Mouse (Mus musculus): ENCODE data around the gene Per1. TPM values are rescaled to one million over a fixed set of nuclear protein-coding genes. Genes with fewer than 3 reads are reported as not detected.
A peak's percentile ranks its signal among the peaks of the same experiment; 100 is the strongest.

Gene Per1
- polyA plus RNA-seq, 1 experiment from 2014 or later = 30.0 TPM

DNA sequence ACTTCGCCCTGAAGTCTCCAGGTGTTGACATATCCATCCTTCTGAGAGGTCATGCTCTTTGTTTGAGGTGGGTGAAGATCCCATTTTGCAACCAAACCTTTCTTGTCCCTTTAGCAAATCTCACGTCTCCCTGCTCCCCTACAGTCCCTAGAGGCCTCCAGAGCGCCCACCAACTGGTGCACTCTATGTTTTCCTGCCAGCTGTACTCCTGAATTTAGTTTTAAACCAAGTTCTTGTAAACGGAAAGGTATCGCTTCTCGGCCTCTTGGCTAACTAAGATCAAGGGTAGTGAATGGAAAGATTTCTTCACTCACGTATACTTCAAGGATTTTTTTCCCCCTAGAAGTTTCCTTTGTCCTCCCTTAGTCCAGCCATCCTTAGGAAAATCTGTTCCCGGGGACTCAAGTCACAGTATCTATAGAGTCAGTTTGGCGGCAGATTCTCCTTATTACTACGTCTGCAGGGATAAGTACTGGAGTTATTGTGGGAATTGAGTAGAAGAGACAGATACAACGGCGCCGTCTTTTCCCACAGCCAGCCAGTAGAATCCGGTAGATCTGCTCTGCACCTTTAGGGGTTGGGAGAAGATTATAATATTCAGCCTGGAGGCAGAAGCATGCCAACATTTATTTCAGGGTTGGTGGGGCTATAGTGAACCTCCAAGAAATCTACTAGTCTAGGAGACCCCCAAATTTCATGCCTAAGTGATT is 24.6 kb downstream of the Per1 start:
- no peak for ATAC-seq
- TF ChIP-seq CTCF (IDR thresholded peaks at IDR 0.05) = no peak
- no peak for TF ChIP-seq EP300 (IDR thresholded peaks at IDR 0.05)
- no peak overlapping the region for H3K4me3 ChIP-seq (ENCODE audit: low read depth, low read length)
- WGBS = 50% methylated on average over 14 of the region's 14 CpGs
- H3K9ac ChIP-seq (replicated peaks; ENCODE audit: low read depth) = no peak overlapping the region
- no peak overlapping the region for H3K27ac ChIP-seq (ENCODE audit: low read length)
- H3K9me3 ChIP-seq (ENCODE audit: low read length) = no peaks in the 10 kb centered on the region
- H3K4me2 ChIP-seq (replicated peaks; ENCODE audit: low read depth, low read length) = peak overlapping the region; percentile 77
- no peaks in the 10 kb centered on the region for H3K27me3 ChIP-seq (replicated peaks; ENCODE audit: insufficient read depth, low read length)
- no peak for DNase-seq (ENCODE audit: low spot score)
- no peaks in the 10 kb centered on the region for H3K36me3 ChIP-seq (ENCODE audit: insufficient read depth, low read length)
- H3K4me1 ChIP-seq (ENCODE audit: insufficient read depth, low read depth, low read length) = peaks cover 17% of the 10 kb centered on the region; the same call in 1 of the 2 replicates

DNA sequence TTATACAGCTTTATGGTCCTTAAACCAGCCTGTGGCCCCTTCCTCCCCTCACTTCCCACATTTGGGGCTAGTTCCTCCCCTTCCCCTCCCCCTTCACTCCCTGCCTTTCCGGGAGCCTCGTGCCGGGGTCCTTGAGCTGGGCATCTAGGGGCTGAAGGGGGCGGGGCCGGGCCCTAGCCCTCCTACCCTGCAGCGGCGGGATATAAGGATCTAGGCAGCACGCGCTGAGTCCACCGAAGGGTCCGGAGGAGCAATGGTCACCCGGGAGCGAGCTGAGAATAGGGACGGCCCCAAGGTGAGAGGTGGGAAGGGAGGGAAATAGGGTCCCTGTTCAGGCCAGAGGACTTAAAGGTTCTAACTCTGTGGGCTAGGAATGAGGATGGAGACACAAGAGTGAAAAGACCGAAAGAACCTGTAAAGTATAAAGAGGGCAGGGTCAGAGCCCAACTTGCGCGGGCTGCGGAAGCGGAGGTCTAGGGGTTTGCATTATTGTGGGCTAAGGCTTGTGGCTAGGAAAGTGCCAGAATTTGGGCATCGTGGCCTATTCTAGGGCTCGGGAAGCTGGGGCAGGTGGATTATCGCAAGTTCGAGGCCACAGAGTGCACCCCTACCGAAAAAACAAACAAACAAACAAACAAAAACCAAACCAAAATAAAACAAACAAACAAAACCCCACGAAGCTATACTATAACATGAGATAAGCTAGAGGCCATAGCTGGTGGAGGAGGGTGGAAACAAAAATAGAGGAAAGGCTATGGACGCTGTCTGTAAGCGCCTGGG is 25.4 kb downstream of the Per1 start, which contains the start of gene Hes7:
Gene Hes7 (plus strand): TSS at position 184 of the 780 bp plus-strand sequence.
- no peaks in the 10 kb centered on the region for H3K27me3 ChIP-seq (replicated peaks; ENCODE audit: insufficient read depth, low read length)
- H3K27ac ChIP-seq (ENCODE audit: low read length) = no peak within 1 kb of the TSS
- H3K4me2 ChIP-seq (replicated peaks; ENCODE audit: low read depth, low read length) = peak within 1 kb of the TSS; percentile 77
- H3K36me3 ChIP-seq (ENCODE audit: insufficient read depth, low read length) = no peaks in the 10 kb centered on the region
- DNase-seq (ENCODE audit: low spot score) (no peak), ATAC-seq (no peak)
- no peaks in the 10 kb centered on the region for H3K9me3 ChIP-seq (ENCODE audit: low read length)
- peaks cover 17% of the 10 kb centered on the region; the same call in 1 of the 2 replicates for H3K4me1 ChIP-seq (ENCODE audit: insufficient read depth, low read depth, low read length)
- 0 out of 2 replicates have a peak within 1 kb of the TSS, but pooled peaks have one; percentile 48 for H3K9ac ChIP-seq (replicated peaks; ENCODE audit: low read depth)
- peak within 1 kb of the TSS; percentile 54 for H3K4me3 ChIP-seq (ENCODE audit: low read depth, low read length)
- TF ChIP-seq CTCF (IDR thresholded peaks at IDR 0.05) (no peak), EP300 (IDR thresholded peaks at IDR 0.05) (no peak)
- WGBS = 3% methylated on average over 26 of the region's 27 CpGs

DNA sequence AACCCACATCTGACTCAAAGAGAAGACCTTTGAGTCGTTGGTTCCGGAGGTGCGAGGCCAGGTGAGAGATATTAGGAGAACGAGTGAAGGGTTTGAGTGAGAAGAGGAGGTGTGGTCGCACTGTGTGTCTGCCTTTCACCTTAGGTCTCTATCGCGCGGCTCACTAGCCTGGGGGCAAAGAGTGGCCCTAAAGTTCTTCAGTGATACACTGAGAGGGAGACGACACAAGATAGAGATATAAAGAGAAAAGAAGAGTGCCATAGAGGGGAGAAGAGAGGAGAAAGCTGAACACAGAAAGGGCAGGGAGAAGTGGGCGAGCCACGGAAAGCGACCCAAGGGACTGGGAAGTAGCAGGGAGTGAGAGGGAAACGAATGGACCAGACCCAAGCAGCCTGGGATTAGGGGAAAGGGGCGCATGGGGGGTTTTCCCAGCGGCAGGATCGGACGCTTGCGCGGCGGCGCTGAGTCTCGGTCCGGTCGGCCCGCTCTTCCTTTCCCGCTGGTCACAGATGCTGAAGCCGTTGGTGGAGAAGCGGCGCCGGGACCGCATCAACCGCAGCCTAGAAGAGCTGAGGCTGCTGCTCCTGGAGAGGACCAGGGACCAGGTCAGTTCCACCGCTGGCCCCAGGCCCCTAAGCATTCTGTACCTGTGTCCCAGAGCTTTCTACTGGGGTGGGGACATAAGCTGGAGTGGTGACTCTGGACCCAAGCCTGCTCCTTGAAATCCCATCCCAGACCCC is 26.2 kb downstream of the Per1 start:
- H3K9me3 ChIP-seq (ENCODE audit: low read length) = no peaks in the 10 kb centered on the region
- H3K27ac ChIP-seq (ENCODE audit: low read length) = no peak overlapping the region
- no peaks in the 10 kb centered on the region for H3K27me3 ChIP-seq (replicated peaks; ENCODE audit: insufficient read depth, low read length)
- ATAC-seq (no peak), DNase-seq (ENCODE audit: low spot score) (peak; percentile 40)
- H3K9ac ChIP-seq (replicated peaks; ENCODE audit: low read depth) = 0 out of 2 replicates have a peak overlapping the region, but pooled peaks have one; percentile 48
- H3K36me3 ChIP-seq (ENCODE audit: insufficient read depth, low read length) = no peaks in the 10 kb centered on the region
- no peak for TF ChIP-seq CTCF (IDR thresholded peaks at IDR 0.05)
- no peak for TF ChIP-seq EP300 (IDR thresholded peaks at IDR 0.05)
- peak overlapping the region; percentile 54 for H3K4me3 ChIP-seq (ENCODE audit: low read depth, low read length)
- peak overlapping the region; percentile 77 for H3K4me2 ChIP-seq (replicated peaks; ENCODE audit: low read depth, low read length)
- H3K4me1 ChIP-seq (ENCODE audit: insufficient read depth, low read depth, low read length) = peaks cover 21% of the 10 kb centered on the region; the same call in 1 of the 2 replicates
- WGBS = under 1% methylated on average over 20 of the region's 33 CpGs

DNA sequence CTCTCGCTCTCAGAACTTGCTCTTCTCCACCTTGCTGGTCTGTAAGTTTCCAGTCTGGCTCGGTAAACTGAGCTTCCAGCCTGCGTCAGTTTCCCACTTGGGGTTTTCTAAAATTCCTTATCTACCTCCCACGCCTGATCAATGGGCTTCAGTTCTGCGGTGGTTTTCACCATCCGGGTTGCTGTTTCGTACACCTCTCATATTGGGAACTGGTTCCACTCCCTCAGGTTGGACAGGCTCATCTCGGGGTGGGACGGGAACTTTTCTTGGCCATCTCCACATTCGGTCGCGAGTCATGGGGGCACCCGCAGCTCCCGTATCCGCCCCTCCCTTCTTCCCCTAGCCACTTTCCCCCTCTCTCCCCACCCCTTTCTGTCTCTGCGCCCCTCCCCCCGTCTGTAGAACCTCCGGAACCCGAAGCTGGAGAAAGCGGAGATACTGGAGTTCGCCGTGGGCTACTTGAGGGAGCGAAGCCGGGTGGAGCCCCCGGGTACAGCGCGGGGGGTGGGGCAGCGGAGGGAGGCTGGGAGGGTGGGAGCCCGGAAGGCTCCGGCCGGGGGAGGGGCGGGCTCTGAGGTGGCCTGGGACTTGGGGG is 26.8 kb downstream of the Per1 start:
- DNase-seq (ENCODE audit: low spot score) = no peak
- TF ChIP-seq CTCF (IDR thresholded peaks at IDR 0.05) = no peak
- no peak for TF ChIP-seq EP300 (IDR thresholded peaks at IDR 0.05)
- Histone ChIP-seq H3K36me3 (ENCODE audit: insufficient read depth, low read length) (no peaks in the 10 kb centered on the region), H3K9ac (replicated peaks; ENCODE audit: low read depth) (peak overlapping the region; percentile 48), H3K27me3 (replicated peaks; ENCODE audit: insufficient read depth, low read length) (no peaks in the 10 kb centered on the region), H3K4me3 (ENCODE audit: low read depth, low read length) (peak overlapping the region; percentile 54), H3K4me1 (ENCODE audit: insufficient read depth, low read depth, low read length) (peaks cover 23% of the 10 kb centered on the region; the same call in 1 of the 2 replicates), H3K4me2 (replicated peaks; ENCODE audit: low read depth, low read length) (peak overlapping the region; percentile 77), H3K27ac (ENCODE audit: low read length) (peak overlapping the region; percentile 87), H3K9me3 (ENCODE audit: low read length) (no peaks in the 10 kb centered on the region)
- ATAC-seq = no peak
- under 1% methylated on average over 27 of the region's 32 CpGs for WGBS

DNA sequence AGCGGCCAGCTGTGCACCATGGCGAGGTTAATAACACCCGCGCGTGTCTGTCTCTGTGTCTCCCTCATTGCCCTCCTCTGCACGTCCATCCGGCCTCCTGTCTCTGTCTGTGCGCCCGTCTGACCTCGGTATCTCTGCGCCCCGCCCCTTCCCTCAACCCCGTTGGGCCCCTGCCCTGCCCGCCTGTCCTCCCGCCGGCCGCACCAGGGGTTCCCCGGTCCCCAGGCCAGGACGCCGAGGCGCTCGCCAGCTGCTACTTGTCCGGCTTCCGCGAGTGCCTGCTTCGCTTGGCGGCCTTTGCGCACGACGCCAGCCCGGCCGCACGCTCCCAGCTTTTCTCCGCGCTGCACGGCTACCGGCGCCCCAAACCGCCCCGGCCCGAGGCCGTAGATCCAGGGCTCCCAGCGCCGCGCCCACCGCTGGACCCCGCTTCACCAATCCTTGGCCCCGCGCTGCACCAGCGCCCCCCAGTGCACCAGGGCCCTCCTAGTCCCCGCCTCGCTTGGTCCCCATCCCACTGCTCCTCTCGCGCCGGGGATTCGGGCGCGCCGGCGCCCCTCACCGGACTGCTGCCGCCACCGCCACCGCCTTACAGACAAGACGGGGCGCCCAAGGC is 27.4 kb downstream of the Per1 start, which contains the start of gene 9130213A22Rik:
Gene 9130213A22Rik (minus strand): TSS at position 254 of the 616 bp plus-strand sequence.
- Histone ChIP-seq H3K27me3 (replicated peaks; ENCODE audit: insufficient read depth, low read length) (no peaks in the 10 kb centered on the region), H3K9ac (replicated peaks; ENCODE audit: low read depth) (peak within 1 kb of the TSS; percentile 48), H3K9me3 (ENCODE audit: low read length) (no peaks in the 10 kb centered on the region), H3K4me3 (ENCODE audit: low read depth, low read length) (peak within 1 kb of the TSS; percentile 54), H3K36me3 (ENCODE audit: insufficient read depth, low read length) (no peaks in the 10 kb centered on the region), H3K4me1 (ENCODE audit: insufficient read depth, low read depth, low read length) (peaks cover 23% of the 10 kb centered on the region; the same call in 1 of the 2 replicates), H3K27ac (ENCODE audit: low read length) (peak within 1 kb of the TSS; percentile 87), H3K4me2 (replicated peaks; ENCODE audit: low read depth, low read length) (peak within 1 kb of the TSS; percentile 77)
- DNase-seq (ENCODE audit: low spot score) = peak; percentile 93
- ATAC-seq = peak; percentile 62
- TF ChIP-seq EP300 (IDR thresholded peaks at IDR 0.05) = no peak
- TF ChIP-seq CTCF (IDR thresholded peaks at IDR 0.05) = peak; percentile 83
- under 1% methylated on average over 59 of the region's 66 CpGs for WGBS
